8 mouse cellular contexts compared by ENCODE assay signal in genomic region chr15:26309291-26309931, GRCm38 (mm10). TPM values are rescaled to one million over a fixed set of nuclear protein-coding genes. Genes with fewer than 3 reads are reported as not detected.
A peak's percentile ranks its signal among the peaks of the same experiment; 100 is the strongest.
DNase-seq lines count a peak whose midpoint lies in the region; ATAC-seq and TF ChIP-seq lines count a peak whose summit lies in the region.

No protein-coding gene starts in this region.

- intact Hi-C loops in heart, postnatal 36 days (cut with DNase I) = no loop called here

- H3K4me2 ChIP-seq in lung, embryonic 15.5 days = peak overlapping the region; percentile 91

- DNase-seq in G1E (ENCODE audit: low spot score) = peak; percentile 10
- DNase-seq in adrenal gland, postnatal 4 days (ENCODE audit: low spot score in 2 of 2) = peak; percentile 18 to 52
- peak; percentile 79 for DNase-seq in forebrain, embryonic 10.5 days (ENCODE audit: extremely low spot score, low spot score)
- peak; percentile 52 to 74 for DNase-seq in heart, postnatal 36 days
- DNase-seq in large intestine, adult 2 months (ENCODE audit: low read depth, low spot score) = peak; percentile 2
- peak; percentile 83 for DNase-seq in retina, postnatal 1 day

- no peak for TF ChIP-seq CTCF in G1E (IDR thresholded peaks at IDR 0.05; ENCODE audit: low read depth, low read length)

- ATAC-seq in G1E (ENCODE audit: extremely low read depth, insufficient number of reproducible peaks, low FRiP score, poor library complexity, severe bottlenecking) = no peak
- ATAC-seq in lung, embryonic 15.5 days (ENCODE audit: borderline replicate concordance, extremely low read depth, low FRiP score, low TSS enrichment) = peak; percentile 64; the same call in 1 of the 2 replicates
- no peak for ATAC-seq in erythroid progenitor cell, adult 5-6 weeks (replicated peaks; ENCODE audit: low FRiP score, poor library complexity, severe bottlenecking)

- WGBS in forebrain, embryonic 10.5 days = under 1% methylated on average over 61 of the region's 62 CpGs
- WGBS in large intestine, adult 2 months = 4% methylated on average over 62 of the region's 62 CpGs
- under 1% methylated on average over 52 of the region's 62 CpGs for WGBS in lung, embryonic 15.5 days

- H3K27ac ChIP-seq in forebrain, embryonic 10.5 days = peak overlapping the region; percentile 77
- H3K27ac ChIP-seq in lung, embryonic 15.5 days = no peak overlapping the region

- H3K9ac ChIP-seq in lung, embryonic 15.5 days = no peak overlapping the region

- H3K4me3 ChIP-seq in G1E (ENCODE audit: low read depth, low read length) = no peak overlapping the region
- H3K4me3 ChIP-seq in forebrain, embryonic 10.5 days = peak overlapping the region; percentile 75
- peak overlapping the region; percentile 50 for H3K4me3 ChIP-seq in lung, embryonic 15.5 days

- H3K27me3 ChIP-seq in G1E (ENCODE audit: insufficient read depth, low read length) = no peaks in the 10 kb centered on the region
- H3K27me3 ChIP-seq in forebrain, embryonic 10.5 days (ENCODE audit: poor library complexity, severe bottlenecking) = peaks cover 32% of the 10 kb centered on the region
- peaks cover 29% of the 10 kb centered on the region for H3K27me3 ChIP-seq in lung, embryonic 15.5 days

- H3K4me1 ChIP-seq in G1E (ENCODE audit: insufficient read depth, low read depth, low read length) = no peaks in the 10 kb centered on the region
- peaks cover 19% of the 10 kb centered on the region for H3K4me1 ChIP-seq in forebrain, embryonic 10.5 days
- peaks cover 12% of the 10 kb centered on the region for H3K4me1 ChIP-seq in lung, embryonic 15.5 days

- peaks cover 18% of the 10 kb centered on the region for H3K9me3 ChIP-seq in G1E (replicated peaks)
- no peaks in the 10 kb centered on the region for H3K9me3 ChIP-seq in forebrain, embryonic 10.5 days
- no peaks in the 10 kb centered on the region for H3K9me3 ChIP-seq in lung, embryonic 15.5 days

- no peaks in the 10 kb centered on the region for H3K36me3 ChIP-seq in G1E (replicated peaks)
- no peaks in the 10 kb centered on the region for H3K36me3 ChIP-seq in forebrain, embryonic 10.5 days (replicated peaks)
- H3K36me3 ChIP-seq in lung, embryonic 15.5 days = no peaks in the 10 kb centered on the region

RNA-seq across cellular contexts. Expression of gene March11, which starts 0.6 kb away (rescaled TPM):
- total RNA-seq in G1E (2014; fragmentation: Nextera tagmentation) = not detected in 2 replicates
- total RNA-seq in G1E (2017) = 0.05 TPM in 1 of 2 replicates, not detected in the other
- polyA plus RNA-seq in G1E (2012) = not detected in 2 replicates
- 1 to 10 TPM; 3.0 to 3.6 TPM for total RNA-seq in adrenal gland, postnatal 4 days (2021)
- 0.35 and 0.41 TPM in 2 replicates for polyA plus RNA-seq in forebrain, embryonic 10.5 days (2016; fragmentation: Nextera tagmentation; extraction: Ambion mirVana)
- total RNA-seq in heart, postnatal 36 days (2021) = not detected
- not detected in 2 replicates for polyA plus RNA-seq in large intestine, adult 2 months (2012; rRNA removed)
- 0.16 and 0.44 TPM in 2 replicates for polyA plus RNA-seq in lung, embryonic 15.5 days (2015; fragmentation: Nextera tagmentation; extraction: Ambion mirVana)
- not detected in 2 replicates for total RNA-seq in erythroid progenitor cell, adult 5-6 weeks (2015; ENCODE audit: low replicate concordance)
- not detected in 2 replicates for total RNA-seq in erythroid progenitor cell, adult 5-6 weeks (2017; ENCODE audit: low replicate concordance)

Comparison
In these comparisons a context has a peak if more than half of its experiments do, and no peak if none do; other contexts are left out.
1. DNase-seq: peak in every context shown above with its lines; median percentile 83 in retina, postnatal 1 day; 79 in forebrain, embryonic 10.5 days; 63 in heart, postnatal 36 days; 35 in adrenal gland, postnatal 4 days; 10 in G1E; 2 in large intestine, adult 2 months.